Mouse (Mus musculus) left cerebral cortex, adult 11 months (tissue): ENCODE measurements around the gene Zfp341.

Experiments used
- DNase-seq: peaks from one replicate; pipeline ENCODE4 v3.0.0; 2022; ENCODE audit warnings: low spot score

Zfp341 gene

DNA sequence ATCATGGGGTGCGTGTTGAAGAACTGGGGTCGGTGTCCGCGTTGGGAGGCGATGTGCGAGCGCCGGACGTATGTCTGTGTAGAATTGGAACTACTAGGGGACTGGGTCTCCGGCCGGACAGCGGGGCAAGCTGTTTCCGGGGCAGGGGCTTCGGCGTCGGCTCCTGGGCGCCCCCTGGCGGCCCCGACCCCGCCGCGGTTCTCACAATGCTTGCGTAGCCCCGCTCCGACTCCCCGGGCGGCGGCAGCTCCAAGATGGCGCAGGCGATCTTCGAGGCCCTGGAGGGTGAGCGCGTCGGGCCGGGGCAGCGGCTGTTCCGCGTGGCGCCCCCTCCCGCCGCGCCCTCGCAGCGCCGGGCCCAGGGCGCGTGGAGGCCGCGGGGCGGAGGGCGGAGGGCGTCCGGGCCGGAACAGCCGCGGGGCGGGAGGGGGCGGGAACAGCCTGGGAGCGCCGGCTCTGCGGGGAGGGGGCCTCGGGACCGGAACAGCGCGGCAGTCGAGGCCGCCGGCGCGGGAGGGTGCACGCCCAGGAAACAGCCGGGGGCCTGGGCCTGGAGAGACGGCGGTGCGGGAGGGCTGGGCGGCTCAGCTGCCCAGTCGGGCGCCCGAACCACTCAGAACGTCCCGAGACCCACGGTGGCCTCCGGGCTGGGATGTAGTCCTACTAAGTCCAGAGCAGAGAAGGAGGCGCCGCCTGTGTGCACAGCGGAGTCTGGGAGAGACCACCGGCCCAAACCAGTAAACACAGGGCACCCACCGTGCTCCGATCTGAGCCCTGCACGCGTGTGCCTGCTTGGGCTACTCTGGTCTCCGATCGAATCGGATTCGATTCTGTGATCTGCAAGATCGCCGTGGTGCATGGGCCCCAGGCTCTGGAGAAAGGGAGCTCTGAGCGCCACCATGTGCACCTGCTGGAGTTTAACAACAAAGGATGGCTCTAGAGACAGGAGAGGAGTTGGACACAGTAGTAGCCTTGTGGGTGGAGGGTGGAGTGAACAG lies at the start of gene Zfp341, which contains the start of gene 4930519P11Rik:
Gene Zfp341, plus strand, starts transcription at position 180 of the 998 bp plus-strand sequence.
Gene 4930519P11Rik, minus strand, starts transcription at position 320 of the 998 bp plus-strand sequence.
- peak; percentile 81 for DNase-seq

DNA sequence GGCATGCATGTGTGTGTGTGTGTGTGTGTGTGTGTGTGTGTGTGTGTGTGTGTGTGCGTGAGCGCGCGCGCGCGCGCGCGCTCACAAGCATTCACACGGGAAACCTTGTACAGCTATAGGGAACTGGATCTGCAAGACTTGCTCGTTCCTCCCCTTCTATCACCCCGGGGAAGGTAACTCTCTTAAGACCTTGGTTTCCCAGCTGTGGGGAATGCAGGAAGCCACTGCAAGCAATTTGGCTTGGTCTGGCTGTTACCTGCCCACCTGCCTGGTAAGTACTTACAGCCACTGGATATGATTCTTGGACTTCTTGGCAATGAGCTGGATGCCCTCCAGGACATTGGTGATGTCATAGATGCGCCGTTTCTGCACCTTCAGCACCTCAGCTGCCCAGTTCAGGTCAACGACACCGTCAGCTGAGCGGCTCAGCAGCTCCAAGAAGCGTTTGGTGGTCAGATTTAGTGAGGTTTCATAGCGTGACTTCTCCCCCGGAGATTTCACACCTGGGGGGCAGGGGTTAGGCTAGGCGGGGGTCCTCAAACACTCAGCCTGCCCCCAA lies 49.4 kb upstream of the Zfp341 start:
- no peak for DNase-seq

DNA sequence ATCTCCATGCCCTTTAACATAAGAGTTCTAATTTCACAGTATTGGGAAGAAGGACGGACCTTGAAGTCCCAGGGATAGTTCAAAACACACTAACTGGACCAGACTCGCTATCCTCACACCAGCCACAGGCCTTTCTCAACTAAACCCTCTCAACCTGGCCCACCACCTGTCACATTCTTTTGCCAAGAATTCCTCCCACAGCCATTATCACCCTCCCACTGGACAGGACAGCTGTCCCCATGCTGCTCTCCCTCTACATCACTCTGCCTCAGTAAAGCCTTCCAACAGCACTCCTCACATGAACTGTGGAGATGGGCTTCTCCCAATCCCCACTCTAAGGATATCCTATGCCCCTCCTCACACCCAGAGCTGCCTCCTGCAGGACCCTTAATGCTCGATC lies 47.5 kb upstream of the Zfp341 start:
- no peak for DNase-seq

DNA sequence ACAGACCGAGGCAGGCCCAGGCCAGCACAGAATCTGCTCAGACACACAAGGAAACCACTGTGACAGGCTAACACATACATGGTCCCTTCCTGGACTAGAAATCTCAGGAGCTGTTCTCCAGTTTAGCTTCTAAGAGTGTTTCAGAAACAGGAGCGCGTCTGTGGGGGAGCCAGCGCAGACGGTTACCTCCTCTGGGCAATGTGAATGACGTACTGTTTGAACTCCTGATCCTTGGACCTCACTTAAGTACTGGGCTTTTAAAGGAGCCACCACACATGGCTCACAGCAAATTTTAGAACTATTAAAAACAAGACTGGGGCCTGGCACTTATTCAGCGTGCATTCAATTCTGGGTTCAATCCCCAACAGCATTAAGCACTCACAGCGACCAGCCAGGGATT lies 46.5 kb upstream of the Zfp341 start:
- no peak for DNase-seq

DNA sequence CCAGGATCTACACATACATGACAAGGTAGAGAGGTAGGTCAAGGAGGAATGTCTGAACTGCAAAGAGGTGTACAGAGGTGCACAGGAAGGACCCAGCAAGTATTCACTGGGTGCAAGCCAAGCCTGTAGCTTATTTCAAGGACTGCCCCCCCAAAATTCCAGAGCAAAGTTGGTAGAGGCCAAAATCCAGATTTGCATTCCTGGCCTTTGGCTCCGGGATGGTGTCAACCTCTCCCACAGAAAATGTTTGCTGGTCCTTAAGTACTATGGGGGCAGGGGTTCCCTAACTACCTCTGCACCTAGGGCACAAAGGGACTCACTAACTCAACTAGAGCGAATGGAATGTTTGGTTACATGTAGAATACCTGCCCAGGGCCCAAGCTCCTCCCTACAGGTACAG lies 45.3 kb upstream of the Zfp341 start:
- no peak for DNase-seq

DNA sequence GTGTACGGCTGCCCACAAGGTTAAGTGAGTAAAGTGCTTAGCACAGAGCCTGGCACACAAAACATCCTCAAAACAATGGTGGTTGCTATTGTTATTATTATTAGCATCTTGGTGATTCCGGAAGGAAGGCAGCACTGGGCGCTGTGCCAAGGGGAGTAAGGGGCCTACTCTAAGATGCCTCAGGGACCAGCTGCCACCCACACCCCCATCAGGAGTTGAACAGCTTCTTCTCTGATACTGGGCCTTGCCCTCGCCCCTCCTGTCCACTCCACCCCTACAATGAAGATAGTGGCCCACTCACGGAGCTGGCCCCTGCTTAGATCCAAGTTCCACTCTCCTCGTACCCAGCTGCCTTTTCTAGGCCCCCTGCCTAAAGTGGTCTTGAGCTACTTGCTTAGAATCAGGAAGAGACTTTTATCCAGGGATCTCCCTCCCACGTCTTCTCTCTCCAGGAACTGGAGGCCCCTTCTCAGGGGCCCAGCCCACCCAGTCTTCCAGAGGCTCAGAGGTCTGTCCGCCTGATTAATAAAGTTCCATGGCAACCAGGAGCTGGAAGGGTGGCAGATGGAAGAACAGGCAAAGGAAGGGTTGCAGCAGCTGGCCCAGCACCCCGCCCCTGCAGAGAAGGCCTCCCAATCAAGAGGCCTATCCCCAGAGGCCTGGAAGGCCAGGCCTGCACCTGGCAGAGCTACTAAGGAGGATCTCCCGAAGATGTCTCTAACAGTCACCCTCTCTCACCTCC lies 44.6 kb upstream of the Zfp341 start:
- no peak for DNase-seq

DNA sequence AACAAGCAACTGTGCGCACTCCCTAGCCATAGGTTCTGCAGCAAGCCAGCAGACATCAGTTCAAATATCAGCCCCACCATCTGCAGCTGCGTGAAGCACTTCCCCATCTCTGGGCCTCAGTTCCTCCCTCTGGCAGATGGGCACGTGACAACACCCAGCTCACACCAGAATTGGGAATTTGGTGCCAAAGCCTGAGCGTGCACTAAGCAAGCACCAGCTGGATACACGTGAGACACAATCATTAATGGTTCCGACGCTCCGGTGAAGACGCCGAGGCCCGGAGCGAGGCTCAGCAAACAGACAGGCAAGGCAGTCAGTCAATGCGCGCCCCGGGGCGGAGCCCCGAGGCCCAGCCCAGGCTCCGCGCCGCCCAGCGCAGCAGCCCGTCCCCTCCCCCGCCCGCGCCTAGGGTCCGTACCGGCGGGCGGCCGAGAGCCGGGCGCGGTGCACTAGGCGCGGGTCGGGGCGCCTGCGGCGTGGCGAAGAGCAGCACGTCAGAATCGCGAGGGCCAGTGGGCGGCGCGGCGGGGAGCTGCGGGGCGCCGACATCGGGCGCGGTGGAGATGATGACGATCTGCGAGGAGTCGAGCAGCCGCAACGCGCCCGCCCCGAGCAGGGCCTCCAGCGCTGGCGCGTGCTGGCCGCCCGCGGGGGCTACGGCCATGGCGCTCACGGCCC lies 43.9 kb upstream of the Zfp341 start:
- no peak for DNase-seq

DNA sequence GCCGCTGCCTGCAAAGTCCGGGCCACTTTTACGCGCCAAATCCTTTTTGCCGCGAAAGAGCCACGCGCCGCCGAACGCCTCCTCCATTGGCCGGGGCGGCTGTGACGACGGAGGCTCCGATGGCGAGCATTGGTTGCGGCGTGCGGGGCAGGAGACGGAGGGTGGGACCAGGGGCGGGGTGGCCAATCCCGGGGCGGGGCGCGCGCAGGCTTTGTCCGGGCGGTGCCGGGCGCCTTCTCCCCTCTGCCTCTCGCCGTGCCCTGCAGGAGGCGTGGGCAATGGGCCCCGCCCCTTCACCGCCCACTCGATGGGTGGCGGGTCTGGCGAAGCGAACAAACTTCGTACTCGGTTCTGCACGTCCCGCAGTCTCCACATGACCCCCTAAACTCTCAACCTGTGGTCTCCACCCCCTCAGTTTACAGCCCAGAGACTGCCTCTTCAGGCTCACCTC lies 43.2 kb upstream of the Zfp341 start, which contains the start of gene E2f1:
Gene E2f1, minus strand, starts transcription at position 57 of the 451 bp plus-strand sequence.
- DNase-seq, result peak; percentile 88

DNA sequence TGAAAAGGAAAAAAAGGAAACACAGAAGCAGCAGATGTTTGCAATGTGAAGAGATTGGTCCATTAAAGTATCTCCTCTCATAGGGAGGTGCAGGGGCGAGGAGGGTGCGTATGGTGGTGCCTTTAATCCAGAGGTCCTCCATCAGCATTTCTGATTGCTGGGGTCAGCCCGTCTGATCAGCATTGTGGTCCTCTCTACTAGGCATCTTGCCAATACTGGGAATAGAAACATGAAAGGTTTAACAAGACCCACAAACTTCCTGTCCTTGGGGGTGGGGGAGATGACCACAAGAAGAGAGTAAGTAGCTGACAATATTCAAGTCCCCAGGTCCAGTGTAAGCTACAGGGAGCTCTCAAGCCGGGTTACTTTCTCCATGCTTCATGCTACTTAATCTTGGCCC lies 42.4 kb upstream of the Zfp341 start:
- DNase-seq, result no peak

DNA sequence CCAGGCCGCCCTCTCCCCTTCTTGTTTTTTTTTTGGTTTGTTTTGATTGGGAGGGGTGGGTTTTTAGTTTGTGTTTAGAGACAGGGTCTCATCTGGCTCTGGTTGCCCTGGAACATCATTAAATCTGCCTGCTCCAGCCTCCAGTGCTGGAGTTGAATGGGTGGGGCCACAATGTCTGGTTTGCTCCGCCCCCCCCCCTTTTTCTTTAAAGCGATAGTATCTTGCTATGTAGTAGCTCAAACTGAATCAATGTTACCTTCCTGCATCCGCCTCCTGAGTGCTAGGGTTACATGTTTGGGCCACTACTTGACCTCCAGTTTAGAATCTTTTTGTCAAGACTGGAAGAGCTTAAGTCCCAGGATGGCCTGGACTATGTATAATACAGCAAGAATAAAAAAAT lies 41.8 kb upstream of the Zfp341 start:
- DNase-seq, result no peak

DNA sequence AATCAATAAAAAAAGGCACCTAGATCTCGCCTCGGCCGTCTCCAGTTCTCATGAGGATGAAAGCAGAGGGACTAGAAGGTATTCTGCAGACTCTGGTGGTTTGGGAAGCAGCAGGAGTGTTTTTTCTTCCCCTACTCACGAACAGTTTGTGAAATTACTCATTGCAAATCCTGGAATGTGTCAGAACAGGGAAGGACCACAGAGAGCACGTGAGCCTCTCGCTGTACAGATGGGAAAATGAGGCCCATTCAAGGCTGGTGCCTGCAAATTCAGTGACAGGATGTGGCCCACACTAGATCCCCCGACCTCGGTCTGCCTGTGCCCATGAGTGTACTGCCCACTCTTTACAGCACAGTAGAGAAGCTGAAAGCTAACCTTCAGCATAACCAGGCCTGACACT lies 41.1 kb upstream of the Zfp341 start:
- DNase-seq, result no peak

DNA sequence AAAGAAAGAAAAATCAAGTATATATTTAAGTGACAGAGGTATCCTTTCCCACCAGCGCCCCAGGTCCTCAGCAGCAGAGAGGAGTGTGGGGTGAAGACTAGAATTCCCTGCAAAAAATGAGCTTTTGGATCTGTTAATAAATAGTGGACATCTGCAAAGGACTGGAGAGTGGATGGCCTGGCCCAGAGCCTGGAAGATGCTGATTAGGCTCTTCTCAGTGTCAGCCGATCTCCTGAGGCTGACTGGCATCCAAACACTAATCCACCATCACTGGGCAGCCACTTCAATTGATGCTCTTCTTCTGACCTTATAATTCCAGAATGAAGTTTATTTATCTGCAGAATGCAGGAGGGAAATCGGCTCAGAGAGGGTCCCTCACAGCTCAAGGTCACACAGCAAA lies 40.1 kb upstream of the Zfp341 start:
- DNase-seq, result no peak

DNA sequence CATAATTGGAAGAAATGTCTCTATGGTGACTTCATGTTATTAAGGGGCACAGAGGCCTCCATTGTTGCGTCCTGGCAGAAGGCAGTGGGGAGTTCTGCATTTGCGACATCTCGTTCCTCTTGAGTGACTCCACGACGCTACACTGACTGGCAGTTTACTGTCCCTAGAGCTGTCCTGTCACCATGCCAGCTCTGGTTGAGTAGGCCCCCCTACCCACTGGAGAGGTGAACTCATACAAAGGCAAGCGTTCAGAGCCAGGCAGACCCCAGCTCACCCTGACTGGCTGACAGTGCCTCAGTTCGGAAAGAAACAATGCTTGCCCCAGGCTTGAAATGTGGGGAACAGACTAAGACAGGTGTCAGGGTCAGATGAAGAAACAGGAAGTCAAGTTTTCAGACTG lies 38.8 kb upstream of the Zfp341 start:
- no peak for DNase-seq

DNA sequence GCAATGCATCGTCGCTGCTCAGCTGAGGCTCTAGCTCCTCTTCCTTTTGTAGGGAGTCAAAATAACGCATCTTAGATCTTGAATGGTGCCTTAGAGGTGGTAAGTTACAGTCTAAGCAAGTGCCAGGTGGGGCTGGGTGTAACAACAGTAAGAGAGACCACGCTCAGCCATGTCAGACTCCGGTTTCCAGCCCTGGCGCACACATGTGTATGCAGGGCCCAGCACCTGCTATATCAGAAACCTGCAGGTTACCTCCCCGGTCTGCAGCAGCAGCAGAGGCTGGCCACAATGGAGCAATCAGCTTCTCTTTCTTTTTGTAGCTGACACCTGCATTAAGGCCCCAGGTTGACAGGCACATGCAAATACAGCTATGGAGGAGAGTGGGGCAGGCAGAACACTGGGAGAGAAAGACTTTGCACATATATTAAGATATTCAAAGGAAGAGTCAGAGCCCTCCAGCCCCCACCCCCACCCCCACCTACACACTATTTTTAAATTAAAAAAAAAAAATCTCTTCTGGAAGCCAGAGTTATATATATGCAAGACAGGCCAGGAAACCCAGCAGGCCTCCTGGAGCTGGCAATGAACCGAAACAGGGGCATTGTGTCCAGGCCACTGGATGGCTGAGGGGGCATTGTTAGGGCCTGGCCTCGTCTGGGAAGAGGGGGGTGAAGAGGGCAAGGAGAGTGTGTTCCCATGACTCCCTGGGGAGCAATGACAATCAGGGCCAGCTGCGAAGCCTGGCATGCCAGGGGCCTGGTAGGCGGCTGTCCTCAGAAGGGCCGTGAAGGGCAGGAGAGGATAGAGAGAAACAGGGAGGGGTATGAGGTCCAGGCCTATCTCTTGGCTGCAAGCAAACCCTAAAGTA lies 36.0 kb upstream of the Zfp341 start:
- DNase-seq, result no peak

DNA sequence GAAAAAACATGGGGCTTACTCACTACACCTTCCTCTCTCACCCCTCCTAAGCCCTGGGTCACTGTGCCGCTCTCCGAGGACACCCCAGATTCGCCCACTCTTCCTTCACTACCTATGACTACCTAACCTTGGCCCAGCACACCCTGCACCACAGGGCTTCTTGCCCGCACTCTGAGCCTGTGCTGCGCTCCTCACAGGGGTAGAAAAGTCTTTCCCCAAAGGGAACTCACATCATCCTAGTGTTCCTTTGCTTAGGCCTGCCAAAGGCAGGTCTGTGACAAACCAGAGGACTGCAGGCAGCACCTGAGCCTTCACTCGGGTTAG lies 35.4 kb upstream of the Zfp341 start:
- DNase-seq, result no peak

DNA sequence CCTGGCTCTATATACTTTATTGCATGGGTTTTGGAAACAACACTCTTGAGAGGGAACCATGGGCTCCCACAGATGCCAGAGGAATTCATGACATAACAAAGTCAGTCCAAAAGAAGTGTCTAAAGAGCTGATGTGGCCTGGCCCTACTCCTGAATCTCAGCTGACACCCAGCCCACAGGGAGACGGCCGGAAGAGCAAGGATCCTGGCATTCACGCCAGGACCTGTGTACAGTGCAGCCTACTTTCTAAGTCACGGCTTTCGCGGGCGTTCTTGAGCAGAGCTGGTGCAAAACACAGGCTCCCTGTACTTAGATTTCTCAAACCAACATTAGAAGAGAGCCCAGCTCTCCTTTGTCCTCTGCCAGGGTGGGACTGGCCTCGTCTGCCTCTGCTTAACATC lies 32.5 kb upstream of the Zfp341 start:
- no peak for DNase-seq

DNA sequence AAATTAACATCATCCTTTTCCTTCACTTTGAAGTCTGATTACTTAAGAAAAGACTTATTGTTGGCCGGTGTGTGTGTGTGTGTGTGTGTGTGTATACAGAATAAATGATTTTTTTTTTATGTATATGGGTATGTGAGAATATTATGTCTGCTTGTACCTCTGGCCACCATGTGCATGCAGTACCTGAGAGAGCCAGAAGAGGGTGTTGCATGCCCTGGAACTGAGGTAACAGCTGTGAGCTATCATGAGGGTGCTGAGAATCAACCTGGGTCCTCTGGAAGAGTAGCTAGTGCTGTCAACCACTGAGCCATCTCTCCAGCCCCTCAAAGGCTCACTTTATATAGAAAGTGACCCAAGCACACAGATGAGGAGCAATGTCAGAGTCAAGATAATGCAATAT lies 31.7 kb upstream of the Zfp341 start:
- no peak for DNase-seq

DNA sequence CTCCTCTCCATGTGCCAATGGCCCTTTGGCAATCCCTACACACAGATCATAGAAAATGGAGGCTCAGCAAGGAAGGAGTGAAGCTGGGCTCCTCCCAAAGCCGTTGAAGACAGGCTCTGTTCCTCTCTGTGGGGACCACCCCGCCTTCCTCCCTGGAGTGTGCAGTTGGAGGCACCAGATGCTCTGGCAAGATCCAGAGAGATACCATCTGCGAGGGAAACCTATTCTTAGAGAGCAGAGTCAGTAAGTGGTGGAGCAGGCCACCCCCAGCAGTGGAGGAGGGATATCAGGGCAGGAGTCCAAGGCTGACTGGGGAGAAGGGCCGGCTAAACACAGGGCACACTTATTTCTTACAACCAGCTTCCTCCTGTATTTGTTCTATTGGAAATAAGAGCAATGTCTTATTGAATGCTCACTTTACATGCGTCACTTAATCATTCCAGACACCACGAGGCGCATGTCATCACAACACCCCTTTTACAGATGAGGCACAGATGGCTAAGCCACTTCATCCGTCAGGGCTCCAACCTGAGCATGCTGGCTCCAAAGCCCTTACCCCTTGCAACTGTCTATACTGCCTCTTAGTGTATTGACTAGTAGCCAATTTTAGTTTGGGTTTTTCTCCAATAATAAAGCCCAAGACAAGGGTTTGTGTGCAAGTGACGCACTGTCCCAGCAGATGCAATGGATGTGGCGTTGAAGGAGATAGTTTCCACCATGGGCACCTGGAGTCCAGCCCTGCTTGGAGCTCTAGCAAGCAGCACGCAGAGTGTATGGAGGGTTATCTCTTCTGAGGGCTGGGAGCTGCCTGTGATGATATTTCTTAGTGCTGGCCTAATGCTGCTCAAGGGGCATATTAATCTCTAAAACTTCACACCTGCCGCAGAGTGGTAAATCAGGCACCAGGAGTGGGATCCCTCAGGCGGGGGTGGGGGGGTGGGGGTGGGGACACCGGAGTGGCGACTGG lies 28.9 kb upstream of the Zfp341 start:
- peak; percentile 87 for DNase-seq

DNA sequence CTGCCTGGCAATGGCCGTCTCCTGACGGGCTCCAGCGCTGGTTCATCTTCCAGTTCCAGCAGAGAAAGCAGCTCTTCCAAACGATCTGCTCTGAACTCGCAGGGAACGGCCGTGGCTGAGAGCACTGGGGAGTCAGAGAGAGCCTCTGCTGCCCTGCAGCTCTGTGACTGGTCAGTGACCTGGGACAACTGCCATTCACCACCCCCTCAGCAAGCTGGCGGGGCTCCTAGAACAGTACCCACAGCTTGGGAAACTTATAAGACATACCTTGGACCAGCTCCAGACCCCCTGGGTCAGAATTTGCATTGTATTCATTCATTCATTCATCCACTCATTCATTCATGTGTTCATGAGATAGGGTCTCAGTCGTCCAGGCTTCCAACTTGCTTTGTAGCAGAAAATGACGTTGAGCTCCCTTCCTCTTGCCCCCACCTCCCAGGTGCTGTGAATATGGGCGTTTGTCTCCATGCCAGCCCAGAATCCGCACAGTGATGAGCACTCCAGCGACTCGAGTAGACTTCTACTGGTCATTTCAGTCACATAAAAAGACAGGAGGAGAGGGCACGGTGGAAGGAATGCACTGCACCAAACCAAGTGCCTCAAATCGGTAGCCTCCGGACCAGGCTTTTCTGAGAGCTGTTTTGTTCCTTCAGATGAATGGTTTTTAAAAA lies 28.0 kb upstream of the Zfp341 start:
- no peak for DNase-seq
